Mouse (Mus musculus): Measurements from ENCODE around the gene Acpp.

The Acpp gene

DNA sequence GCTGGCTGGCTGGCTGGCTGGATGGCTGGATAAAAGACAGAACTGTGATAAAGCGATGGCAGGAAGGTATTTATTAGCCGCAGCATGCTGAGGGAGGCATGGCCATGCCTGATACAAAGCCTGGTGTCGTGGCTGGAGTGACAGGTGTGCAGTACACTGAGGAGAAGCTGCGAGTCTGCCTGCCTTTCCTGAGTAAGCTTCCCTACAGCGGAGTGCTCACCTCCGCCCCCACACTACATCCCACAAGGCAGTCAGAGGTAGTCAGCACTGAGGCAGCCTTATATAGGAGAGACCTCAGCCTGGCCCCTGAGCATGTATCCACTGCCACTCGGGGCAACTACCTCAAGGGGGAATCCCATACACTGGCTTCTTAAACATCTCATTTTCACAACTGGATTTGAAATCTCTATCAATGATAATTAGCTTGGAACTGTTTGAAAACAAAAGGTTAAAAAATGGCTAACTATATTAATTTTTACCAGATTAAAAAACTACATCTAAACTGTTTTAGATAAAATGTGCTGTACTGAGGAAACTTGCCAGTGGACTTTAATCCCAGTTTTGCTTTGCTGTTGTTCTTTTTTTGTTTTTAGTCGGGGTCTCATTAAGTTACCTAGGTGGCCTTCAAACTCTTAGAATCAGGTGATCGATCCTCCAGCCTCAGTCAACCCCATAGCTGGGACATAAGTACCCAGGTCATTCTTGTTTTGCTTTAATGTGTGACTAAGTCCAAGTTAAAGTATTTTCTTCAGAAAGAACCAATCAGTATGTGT is 83.0 kb downstream of the Acpp start:
- DNase-seq (ENCODE audit: extremely low spot score, low read depth, low spot score): no peak

GRCm38 (mm10) chr9:104252637-104253036 is 84.9 kb downstream of the Acpp start:
- DNase-seq (ENCODE audit: extremely low spot score, low read depth, low spot score): no peak

GRCm38 (mm10) chr9:104251687-104252086 is 85.9 kb downstream of the Acpp start:
- DNase-seq (ENCODE audit: extremely low spot score, low read depth, low spot score): no peak

GRCm38 (mm10) chr9:104251111-104251510 is 86.4 kb downstream of the Acpp start:
- no peak for DNase-seq (ENCODE audit: extremely low spot score, low read depth, low spot score)

GRCm38 (mm10) chr9:104247307-104247987 is 90.1 kb downstream of the Acpp start:
- no peak for DNase-seq (ENCODE audit: extremely low spot score, low read depth, low spot score)

DNA sequence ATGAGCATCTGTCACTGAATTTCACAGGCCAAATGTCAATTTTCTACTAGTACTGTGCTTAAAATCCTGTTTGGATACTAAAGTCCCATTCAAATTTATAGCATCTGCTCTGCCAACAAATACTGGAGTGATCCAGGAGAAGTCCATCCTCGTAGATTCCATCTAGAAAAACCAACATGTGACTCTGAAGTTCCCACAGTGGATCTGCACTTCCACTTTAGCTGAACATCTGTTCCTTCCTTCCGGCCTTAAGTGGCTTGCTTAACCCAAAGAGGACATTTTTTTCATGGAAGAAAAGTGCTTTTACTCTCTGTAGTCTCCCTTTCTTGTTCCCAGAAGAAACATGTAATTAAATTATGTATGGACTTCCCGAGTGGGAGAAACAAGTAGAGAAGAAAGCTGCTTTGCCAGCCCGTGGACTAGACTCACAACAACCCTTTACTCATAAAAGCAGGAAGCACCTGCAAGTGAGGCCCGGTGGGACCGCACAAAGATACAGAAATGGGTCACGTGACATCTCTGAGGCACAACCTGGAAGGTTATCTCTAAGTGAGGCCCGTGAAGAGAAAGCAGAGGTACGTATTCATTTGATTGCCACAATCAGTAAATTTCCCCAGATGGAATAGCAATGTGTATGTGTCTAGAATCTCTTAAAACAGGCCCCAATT is 93.6 kb downstream of the Acpp start:
- no peak for DNase-seq (ENCODE audit: extremely low spot score, low read depth, low spot score)

GRCm38 (mm10) chr9:104240146-104240545 is 97.4 kb downstream of the Acpp start:
- no peak for DNase-seq (ENCODE audit: extremely low spot score, low read depth, low spot score)

- no peak for DNase-seq (ENCODE audit: extremely low spot score, low read depth, low spot score)
Measured at GRCm38 (mm10) chr9:104239076-104239475, 98.5 kb downstream of the Acpp start.
